Mouse (Mus musculus) MEL (cell line): ENCODE measurements around the gene Plk1. TPM values are rescaled to one million over a fixed set of nuclear protein-coding genes. Genes with fewer than 3 reads are reported as not detected.

Source experiments
- DNase-seq: peaks from one replicate; pipeline ENCODE4 v3.0.0; 2011; ENCODE audit warnings: low read depth, low spot score
- H3K27ac ChIP-seq: 2 replicates; pipeline ENCODE4 v1.5.1; 2012; ENCODE audit warnings: low read depth, mild to moderate bottlenecking, control low read depth, low read length, moderate library complexity; ENCODE audit not compliant: control insufficient read depth
- H3K27me3 ChIP-seq, 2 experiments: fragments of 150-350 bp in 1 of 2; sonication (generic) in 1 of 2; 2 replicates each; pipeline ENCODE4 v1.6.1; 2012; ENCODE audit warnings: low read length in 2 of 2, mild to moderate bottlenecking in 2 of 2, improper control_type of control experiment in 1 of 2, moderate library complexity in 1 of 2; ENCODE audit not compliant: insufficient read depth in 2 of 2, control insufficient read depth in 1 of 2
- H3K36me3 ChIP-seq, 2 experiments: 2 replicates each; pipeline ENCODE4 v1.6.1; 2012 to 2014; ENCODE audit warnings: low read length in 2 of 2, improper control_type of control experiment in 1 of 2, inconsistent platforms in 1 of 2, mild to moderate bottlenecking in 1 of 2; ENCODE audit not compliant: insufficient read depth in 2 of 2, control insufficient read depth in 1 of 2
- H3K4me1 ChIP-seq, 2 experiments: fragments of 150-350 bp in 1 of 2; sonication (generic) in 1 of 2; 2 replicates each; pipeline ENCODE4 v1.6.1; 2012; ENCODE audit warnings: low read length in 2 of 2, improper control_type of control experiment in 1 of 2, mild to moderate bottlenecking in 1 of 2; ENCODE audit not compliant: insufficient read depth in 2 of 2, control insufficient read depth in 1 of 2
- H3K4me3 ChIP-seq, 2 experiments: fragments of 150-350 bp in 1 of 2; sonication (generic) in 1 of 2; 2 replicates each; pipeline ENCODE4 v1.5.1; 2012; ENCODE audit warnings: low read depth in 2 of 2, low read length in 2 of 2, mild to moderate bottlenecking in 2 of 2, moderate library complexity in 2 of 2, control low read depth in 1 of 2, improper control_type of control experiment in 1 of 2; ENCODE audit not compliant: control insufficient read depth in 1 of 2, insufficient read depth in 1 of 2
- H3K79me2 ChIP-seq: 2 replicates; pipeline ENCODE4 v1.6.1; 2012; ENCODE audit warnings: mild to moderate bottlenecking, low read length, moderate library complexity; ENCODE audit not compliant: control insufficient read depth, poor library complexity, insufficient read depth
- H3K9ac ChIP-seq: 2 replicates; pipeline ENCODE4 v1.6.1; 2012; ENCODE audit warnings: low read depth, mild to moderate bottlenecking, control low read depth, low read length, moderate library complexity; ENCODE audit not compliant: control insufficient read depth, poor library complexity, severe bottlenecking
- H3K9me3 ChIP-seq: fragments of 150-350 bp; sonication (generic); replicated peaks from 2 replicates; pipeline ENCODE4 v1.6.1; 2012; ENCODE audit warnings: mild to moderate bottlenecking, low read length, improper control_type of control experiment, moderate library complexity; ENCODE audit not compliant: insufficient read depth
- E2F4 ChIP-seq: IDR thresholded peaks from 2 replicates; pipeline ENCODE4 v1.6.1; 2011; ENCODE audit warnings: low read depth, low read length, improper control_type of control experiment, borderline replicate concordance
- ETS1 ChIP-seq: IDR thresholded peaks from 2 replicates; pipeline ENCODE4 v1.6.1; 2012; ENCODE audit warnings: low read depth, mild to moderate bottlenecking, inconsistent platforms, low read length, improper control_type of control experiment, moderate library complexity
- GABPA ChIP-seq: IDR thresholded peaks from 2 replicates; pipeline ENCODE4 v1.6.1; 2012; ENCODE audit warnings: low read depth, mild to moderate bottlenecking, inconsistent platforms, low read length, improper control_type of control experiment, moderate library complexity
- GATA1 ChIP-seq: IDR thresholded peaks from 2 replicates; pipeline ENCODE4 v1.6.1; 2011; ENCODE audit warnings: low read depth, low read length, improper control_type of control experiment
- MAFK ChIP-seq: IDR thresholded peaks from 2 replicates; pipeline ENCODE4 v1.6.1; 2011; ENCODE audit warnings: low read depth, mild to moderate bottlenecking, low read length, improper control_type of control experiment, borderline replicate concordance
- MAX ChIP-seq: IDR thresholded peaks from 2 replicates; pipeline ENCODE4 v1.6.1; 2011; ENCODE audit warnings: low read length, improper control_type of control experiment
- MAZ ChIP-seq: IDR thresholded peaks from 2 replicates; pipeline ENCODE4 v1.6.1; 2012; ENCODE audit warnings: low read depth, mild to moderate bottlenecking, inconsistent platforms, low read length, improper control_type of control experiment
- MXI1 ChIP-seq: IDR thresholded peaks from 2 replicates; pipeline ENCODE4 v1.6.1; 2011; ENCODE audit warnings: mild to moderate bottlenecking, low read depth, low read length, improper control_type of control experiment
- MYC ChIP-seq: IDR thresholded peaks from 2 replicates; pipeline ENCODE4 v1.6.1; 2011; ENCODE audit warnings: low read depth, mild to moderate bottlenecking, low read length, improper control_type of control experiment, moderate library complexity
- RCOR1 ChIP-seq: IDR thresholded peaks from 2 replicates; pipeline ENCODE4 v1.6.1; 2012; ENCODE audit warnings: low read depth, mild to moderate bottlenecking, inconsistent platforms, low read length, improper control_type of control experiment
- TAL1 ChIP-seq: IDR thresholded peaks from 2 replicates; pipeline ENCODE4 v1.6.1; 2012; ENCODE audit warnings: mild to moderate bottlenecking, inconsistent platforms, low read length, moderate library complexity, mixed read lengths
- ZC3H11A ChIP-seq: IDR thresholded peaks from 2 replicates; pipeline ENCODE4 v1.6.1; 2012; ENCODE audit warnings: low read depth, mild to moderate bottlenecking, inconsistent platforms, low read length, improper control_type of control experiment
- ZMIZ1 ChIP-seq: IDR thresholded peaks from 2 replicates; pipeline ENCODE4 v1.6.1; 2012; ENCODE audit warnings: low read depth, mild to moderate bottlenecking, inconsistent platforms, low read length, improper control_type of control experiment, moderate library complexity
- ZNF384 ChIP-seq: IDR thresholded peaks from 2 replicates; pipeline ENCODE4 v1.6.1; 2012; ENCODE audit warnings: low read depth, mild to moderate bottlenecking, inconsistent platforms, low read length, improper control_type of control experiment
- polyA plus RNA-seq, 2 experiments: library from polyadenylated mRNA; stranded (reverse) in 1 of 2; unstranded in 1 of 2; fragments of >175 nt in 1 of 2; fragments of >200 nt in 1 of 2; gene quantifications; 2 replicates each; pipeline versions ENCODE4 v1.2.1 to v1.2.4; 2012; ENCODE audit warnings: low replicate concordance in 2 of 2, low read depth in 1 of 2; ENCODE audit not compliant: insufficient read length in 2 of 2, insufficient read depth in 1 of 2, missing spikeins in 1 of 2
- total RNA-seq: library from RNA; depleted of rRNA; stranded (reverse); fragments of 300-350 nt; gene quantifications from 2 replicates; pipeline ENCODE4 v1.2.3, GENCODE M21; 2012

Gene Plk1
- total and polyA plus RNA-seq, 3 experiments, result 46.7 to 244 (median 157) TPM

- TF ChIP-seq E2F4, result no peak
Measured at GRCm38 (mm10) chr7:122199296-122199695, 40.1 kb downstream of the Plk1 start (continued).

- H3K4me1 ChIP-seq, result peaks cover 0 to 4% of the 10 kb centered on the region in 2 experiments; a peak in 1 of 4 replicates
- no peak overlapping the region for H3K27ac ChIP-seq
- H3K9me3 ChIP-seq, result no peaks in the 10 kb centered on the region
- H3K9ac ChIP-seq, result no peak overlapping the region
- TF ChIP-seq MAFK, result no peak
- no peak for TF ChIP-seq RCOR1
- TF ChIP-seq MAX, result no peak
- peaks cover 4 to 15% of the 10 kb centered on the region in 2 experiments; a peak in 3 of 4 replicates for H3K27me3 ChIP-seq
- no peaks in the 10 kb centered on the region for H3K79me2 ChIP-seq
- H3K4me3 ChIP-seq, result no peak overlapping the region
- no peak for DNase-seq
- peaks cover 0 to 2% of the 10 kb centered on the region in 2 experiments; a peak in 1 of 4 replicates for H3K36me3 ChIP-seq
Measured at GRCm38 (mm10) chr7:122203936-122204335, 44.7 kb downstream of the Plk1 start.

- H3K27ac ChIP-seq, result no peak overlapping the region
- H3K4me1 ChIP-seq, result no peaks in the 10 kb centered on the region
- DNase-seq, result no peak
- H3K79me2 ChIP-seq, result no peaks in the 10 kb centered on the region
- peaks cover 4 to 18% of the 10 kb centered on the region in 2 experiments; a peak in 3 of 4 replicates for H3K27me3 ChIP-seq
- no peaks in the 10 kb centered on the region for H3K9me3 ChIP-seq
- TF ChIP-seq ZC3H11A (no peak), ZNF384 (no peak), ZMIZ1 (no peak), MAZ (no peak), GABPA (no peak), GATA1 (no peak), ETS1 (no peak), TAL1 (no peak), RCOR1 (no peak), MXI1 (no peak), MYC (no peak)
- no peaks in the 10 kb centered on the region for H3K36me3 ChIP-seq
- no peak overlapping the region for H3K4me3 ChIP-seq
- H3K9ac ChIP-seq, result no peak overlapping the region
Measured at GRCm38 (mm10) chr7:122206121-122206520, 46.9 kb downstream of the Plk1 start.
